Comparison of ENCODE assay signal across 30 mouse cellular contexts in genomic region chr4:63590538-63590937, GRCm38 (mm10). TPM values are rescaled to one million over a fixed set of nuclear protein-coding genes. Genes with fewer than 3 reads are reported as not detected.
A peak's percentile ranks its signal among the peaks of the same experiment; 100 is the strongest.
DNase-seq lines count a peak whose midpoint lies in the region; ATAC-seq and TF ChIP-seq lines count a peak whose summit lies in the region.
"Had no signal": no experiment of that assay in that cellular context is flagged by ENCODE, and none has a peak within 500 bp of the region (broad histone marks: within the 10 kb centered on the region; RNA-seq: fewer than 3 reads in every experiment).

No protein-coding gene starts in this region.

- H3K4me2 ChIP-seq in CH12.LX (ENCODE audit: insufficient read depth, low read depth, poor library complexity, severe bottlenecking) = peak overlapping the region; percentile 84
- no peak overlapping the region for H3K4me2 ChIP-seq in midbrain, embryonic 14.5 days (ENCODE audit: low read length)
- H3K4me2 ChIP-seq: embryonic facial prominence, embryonic 15.5 days; hindbrain, embryonic 12.5 days; intestine, embryonic 15.5 days had no signal

- WGBS in midbrain, embryonic 14.5 days = 94% methylated on average over 4 of the region's 4 CpGs

- peak; percentile 65; the same call in 1 of the 2 replicates for TF ChIP-seq EP300 in CH12.LX (IDR thresholded peaks at IDR 0.05; ENCODE audit: low read length)

- TF ChIP-seq RAD21 in CH12.LX (IDR thresholded peaks at IDR 0.05; ENCODE audit: low read depth, low read length) = no peak

- H3K4me3 ChIP-seq in CH12.LX (replicated peaks in 1 of 3; ENCODE audit: low read depth in 2 of 3, low read length in 2 of 3, poor library complexity in 1 of 3) = no peak overlapping the region
- no peak overlapping the region for H3K4me3 ChIP-seq in midbrain, embryonic 14.5 days (replicated peaks; ENCODE audit: low read depth, low read length)
- H3K4me3 ChIP-seq: embryonic facial prominence, embryonic 15.5 days; erythroblast, embryonic 14.5 days; forebrain, embryonic 10.5 days; hindbrain, embryonic 12.5 days; intestine, embryonic 15.5 days had no signal

- H3K27me3 ChIP-seq in CH12.LX (replicated peaks) = no peaks in the 10 kb centered on the region
- H3K27me3 ChIP-seq in midbrain, embryonic 14.5 days (ENCODE audit: control insufficient read depth, insufficient read depth, low read length) = no peaks in the 10 kb centered on the region
- H3K27me3 ChIP-seq: embryonic facial prominence, embryonic 15.5 days; hindbrain, embryonic 12.5 days; intestine, embryonic 15.5 days; Patski had no signal

- no peaks in the 10 kb centered on the region; the same call in 1 of the 2 replicates for H3K79me2 ChIP-seq in CH12.LX (replicated peaks; ENCODE audit: control insufficient read depth, extremely low read depth, insufficient read depth, poor library complexity, severe bottlenecking)

- intact Hi-C loops in left cerebral cortex, postnatal 36 days (cut with DNase I) = no loop called here

- no peaks in the 10 kb centered on the region for H3K9me3 ChIP-seq in CH12.LX (replicated peaks; ENCODE audit: low read length)
- H3K9me3 ChIP-seq in midbrain, embryonic 14.5 days (ENCODE audit: control insufficient read depth, low read length) = no peaks in the 10 kb centered on the region
- H3K9me3 ChIP-seq: embryonic facial prominence, embryonic 15.5 days; forebrain, embryonic 10.5 days; hindbrain, embryonic 12.5 days; intestine, embryonic 15.5 days had no signal

- ATAC-seq in granulocyte monocyte progenitor cell, adult 5-6 weeks (replicated peaks; ENCODE audit: poor library complexity, severe bottlenecking) = peak; percentile 30
- peak; percentile 21; the same call in 1 of the 2 replicates for ATAC-seq in megakaryocyte, adult 5-6 weeks (ENCODE audit: poor library complexity, severe bottlenecking)
- ATAC-seq in midbrain, embryonic 14.5 days (ENCODE audit: low FRiP score, low TSS enrichment) = no peak
- ATAC-seq: forebrain, embryonic 14.5 days; hindbrain, embryonic 16.5 days; intestine, embryonic 15.5 days; Patski had no signal

- DNase-seq in CD4-positive helper T cell, adult 2 months (ENCODE audit: low read depth, low spot score) = peak; percentile 23
- no peak for DNase-seq in CH12.LX (ENCODE audit: extremely low read depth)
- no peak for DNase-seq in left cerebral cortex, postnatal 36 days (ENCODE audit: low spot score in 2 of 2)
- DNase-seq in kidney, postnatal 14 days = no peak
- no peak for DNase-seq in midbrain, embryonic 14.5 days
- DNase-seq in right cerebral cortex, postnatal 14 days = no peak
- DNase-seq: adrenal gland, adult 2 months; adrenal gland, postnatal 25 days; cerebellum, adult 2 months; cerebellum, postnatal 10 days; embryo, embryonic 11 days; gastrocnemius, postnatal 14 days; heart, postnatal 10 days; heart, postnatal 4 days had no signal

- H3K27ac ChIP-seq in CH12.LX (ENCODE audit: insufficient read depth, low read depth) = no peak overlapping the region
- H3K27ac ChIP-seq in midbrain, embryonic 14.5 days (replicated peaks; ENCODE audit: low read depth, low read length) = no peak overlapping the region
- H3K27ac ChIP-seq: embryonic facial prominence, embryonic 15.5 days; forebrain, embryonic 10.5 days; hindbrain, embryonic 12.5 days; intestine, embryonic 15.5 days had no signal

- in situ Hi-C loops in CH12.LX (cut with MboI; ENCODE audit: low pct_ligation_motif_present, low pct_unique_long_range_greater_than_20kb, low sequenced_read_pairs) = no loop called here

- no peak for TF ChIP-seq CTCF in CH12.LX (conservative IDR thresholded peaks at IDR 0.05 in 1 of 2, IDR thresholded peaks at IDR 0.05 in 1 of 2; ENCODE audit: low read depth in 2 of 2, low read length in 2 of 2)

- H3K36me3 ChIP-seq in CH12.LX (replicated peaks in 1 of 2; ENCODE audit: control insufficient read depth in 1 of 2, insufficient read depth in 1 of 2, low read length in 1 of 2) = peaks cover 0 to 14% of the 10 kb centered on the region in 2 experiments
- no peaks in the 10 kb centered on the region for H3K36me3 ChIP-seq in midbrain, embryonic 14.5 days (ENCODE audit: control insufficient read depth, insufficient read depth, low read length)
- H3K36me3 ChIP-seq: embryonic facial prominence, embryonic 15.5 days; forebrain, embryonic 10.5 days; hindbrain, embryonic 12.5 days; intestine, embryonic 15.5 days had no signal

- peaks cover 5 to 47% of the 10 kb centered on the region in 2 experiments; a peak in 3 of 4 replicates for H3K4me1 ChIP-seq in CH12.LX (ENCODE audit: control insufficient read depth in 1 of 2, insufficient read depth in 2 of 2)
- no peaks in the 10 kb centered on the region for H3K4me1 ChIP-seq in midbrain, embryonic 14.5 days (ENCODE audit: control insufficient read depth, insufficient read depth, low read length)
- H3K4me1 ChIP-seq: embryonic facial prominence, embryonic 15.5 days; forebrain, embryonic 10.5 days; hindbrain, embryonic 12.5 days had no signal

- dilution Hi-C loops in CH12.LX (cut with MboI; ENCODE audit: extremely low pct_ligation_motif_present, extremely low pct_unique_long_range_greater_than_20kb, low sequenced_read_pairs) = no loop called here

- no peak overlapping the region for H3K9ac ChIP-seq in CH12.LX (ENCODE audit: insufficient read depth, low read depth)
- no peak overlapping the region for H3K9ac ChIP-seq in midbrain, embryonic 14.5 days (replicated peaks; ENCODE audit: low read length)
- H3K9ac ChIP-seq: embryonic facial prominence, embryonic 15.5 days; hindbrain, embryonic 12.5 days; intestine, embryonic 15.5 days had no signal

- TF ChIP-seq POLR2A in CH12.LX (IDR thresholded peaks at IDR 0.05; ENCODE audit: low read depth, low read length) = no peak

TF ChIP-seq in CH12.LX, 34 proteins besides CTCF, POLR2A, EP300 and RAD21 (continues in another document):
- TF ChIP-seq ZC3H11A (IDR thresholded peaks at IDR 0.05; ENCODE audit: low read depth, low read length) (no peak), SIN3A (IDR thresholded peaks at IDR 0.05; ENCODE audit: low read length) (0 out of 2 replicates have a peak, but pooled peaks have one; percentile 23), E2F4 (IDR thresholded peaks at IDR 0.05; ENCODE audit: insufficient replicate concordance, low read depth, low read length) (no peak), MEF2A (IDR thresholded peaks at IDR 0.05; ENCODE audit: borderline replicate concordance, low read depth, low read length) (no peak), IRF4 (IDR thresholded peaks at IDR 0.05; ENCODE audit: low read depth, low read length) (0 out of 2 replicates have a peak, but pooled peaks have one; percentile 42), UBTF (IDR thresholded peaks at IDR 0.05; ENCODE audit: low read depth, low read length) (no peak), POLR2AphosphoS2 (IDR thresholded peaks at IDR 0.05; ENCODE audit: low read depth, low read length) (no peak), MAFK (IDR thresholded peaks at IDR 0.05; ENCODE audit: insufficient replicate concordance, low read length) (no peak), PAX5 (IDR thresholded peaks at IDR 0.05; ENCODE audit: low read length) (no peak), CHD1 (IDR thresholded peaks at IDR 0.05; ENCODE audit: low read depth, low read length) (no peak), JUND (conservative IDR thresholded peaks at IDR 0.05; ENCODE audit: low read depth, low read length) (peak; percentile 57; the same call in 1 of the 2 replicates), ETS1 (conservative IDR thresholded peaks at IDR 0.05; ENCODE audit: low read depth, low read length) (peak; percentile 47; the same call in 1 of the 2 replicates), BHLHE40 (IDR thresholded peaks at IDR 0.05; ENCODE audit: low read depth, low read length) (peak; percentile 32; the same call in 1 of the 2 replicates)

RNA-seq across cellular contexts. Expression of gene Gm11213, which starts 14.5 kb away (rescaled TPM):
- not detected in 2 replicates for total RNA-seq in CH12.LX (2012; rRNA removed)
- not detected in 2 replicates for total RNA-seq in CH12.LX (2014; rRNA removed)
- not detected in 2 replicates for polyA plus RNA-seq in CH12.LX (2012; ENCODE audit: insufficient read length, low read depth)
- not detected in 2 replicates for total RNA-seq in granulocyte monocyte progenitor cell, adult 5-6 weeks (2014; fragmentation: Nextera tagmentation)
- not detected in 2 replicates for total RNA-seq in granulocyte monocyte progenitor cell, adult 5-6 weeks (2017)
- not detected in 2 replicates for total RNA-seq in megakaryocyte, adult 5-6 weeks (2015)
- total RNA-seq in megakaryocyte, adult 5-6 weeks (2017) = not detected in 2 replicates
- total RNA-seq in left cerebral cortex, postnatal 36 days (2021) = not detected
- not detected in 2 replicates for polyA plus RNA-seq in midbrain, embryonic 14.5 days (2014; fragmentation: Nextera tagmentation; extraction: Ambion mirVana)
- total RNA-seq: adrenal gland, adult 2 months; adrenal gland, postnatal 25 days; gastrocnemius, adult 18-20 months; gastrocnemius, postnatal 14 days; heart, postnatal 10 days; heart, postnatal 4 days; MEL had no signal
- polyA plus RNA-seq: adrenal gland, adult 2 months; C2C12; cerebellum, adult 2 months; embryonic facial prominence, embryonic 11.5 days; embryonic facial prominence, embryonic 15.5 days; erythroblast, embryonic 14.5 days; forebrain, embryonic 10.5 days; forebrain, embryonic 14.5 days; gonadal fat pad, adult 2 months; heart, embryonic 14.5 days; hindbrain, embryonic 12.5 days; hindbrain, embryonic 16.5 days; intestine, embryonic 15.5 days; Patski had no signal

RNA-seq across cellular contexts. Expression of gene Tex48, which starts 31.7 kb away (rescaled TPM):
- total RNA-seq in CH12.LX (2012; rRNA removed) = not detected in 2 replicates
- total RNA-seq in CH12.LX (2014; rRNA removed) = not detected in 2 replicates
- polyA plus RNA-seq in CH12.LX (2012; ENCODE audit: insufficient read length, low read depth) = not detected in 2 replicates
- total RNA-seq in granulocyte monocyte progenitor cell, adult 5-6 weeks (2014; fragmentation: Nextera tagmentation) = not detected in 2 replicates
- total RNA-seq in granulocyte monocyte progenitor cell, adult 5-6 weeks (2017) = not detected in 2 replicates
- not detected in 2 replicates for total RNA-seq in megakaryocyte, adult 5-6 weeks (2015)
- not detected in 2 replicates for total RNA-seq in megakaryocyte, adult 5-6 weeks (2017)
- total RNA-seq in left cerebral cortex, postnatal 36 days (2021) = not detected
- polyA plus RNA-seq in midbrain, embryonic 14.5 days (2014; fragmentation: Nextera tagmentation; extraction: Ambion mirVana) = not detected in 2 replicates
- total RNA-seq: adrenal gland, adult 2 months; adrenal gland, postnatal 25 days; gastrocnemius, adult 18-20 months; gastrocnemius, postnatal 14 days; heart, postnatal 10 days; heart, postnatal 4 days; MEL had no signal
- polyA plus RNA-seq: adrenal gland, adult 2 months; C2C12; cerebellum, adult 2 months; embryonic facial prominence, embryonic 11.5 days; embryonic facial prominence, embryonic 15.5 days; erythroblast, embryonic 14.5 days; forebrain, embryonic 10.5 days; forebrain, embryonic 14.5 days; heart, embryonic 14.5 days; hindbrain, embryonic 12.5 days; hindbrain, embryonic 16.5 days; intestine, embryonic 15.5 days; Patski had no signal

RNA-seq across cellular contexts. Expression of gene Tmem268, which starts 32.0 kb away (rescaled TPM):
- total RNA-seq in CH12.LX (2012; rRNA removed) = 9.4 TPM in 2 replicates
- total RNA-seq in CH12.LX (2014; rRNA removed) = 8.3 and 9.9 TPM in 2 replicates
- 10.5 and 11.1 TPM in 2 replicates for polyA plus RNA-seq in CH12.LX (2012; ENCODE audit: insufficient read length, low read depth)
- 6.5 and 6.6 TPM in 2 replicates for total RNA-seq in granulocyte monocyte progenitor cell, adult 5-6 weeks (2014; fragmentation: Nextera tagmentation)
- total RNA-seq in granulocyte monocyte progenitor cell, adult 5-6 weeks (2017) = 14.6 and 16.7 TPM in 2 replicates
- 22.4 and 24.3 TPM in 2 replicates for total RNA-seq in megakaryocyte, adult 5-6 weeks (2015)
- 43.5 and 58.0 TPM in 2 replicates for total RNA-seq in megakaryocyte, adult 5-6 weeks (2017)
- 10 to 100 TPM; 14.0 to 14.6 TPM for total RNA-seq in left cerebral cortex, postnatal 36 days (2021)
- polyA plus RNA-seq in midbrain, embryonic 14.5 days (2014; fragmentation: Nextera tagmentation; extraction: Ambion mirVana) = 3.7 and 4.0 TPM in 2 replicates

RNA-seq across cellular contexts. Expression of gene Atp6v1g1, which starts 46.0 kb away (rescaled TPM):
- 70.4 and 78.7 TPM in 2 replicates for total RNA-seq in CH12.LX (2012; rRNA removed)
- 143 and 154 TPM in 2 replicates for total RNA-seq in CH12.LX (2014; rRNA removed)
- polyA plus RNA-seq in CH12.LX (2012; ENCODE audit: insufficient read length, low read depth) = 95.1 and 111 TPM in 2 replicates
- 97.1 and 115 TPM in 2 replicates for total RNA-seq in granulocyte monocyte progenitor cell, adult 5-6 weeks (2014; fragmentation: Nextera tagmentation)
- total RNA-seq in granulocyte monocyte progenitor cell, adult 5-6 weeks (2017) = 72.3 and 98.9 TPM in 2 replicates
- total RNA-seq in megakaryocyte, adult 5-6 weeks (2015) = 197 and 229 TPM in 2 replicates
- 111 and 159 TPM in 2 replicates for total RNA-seq in megakaryocyte, adult 5-6 weeks (2017)
- 100 to 1,000 TPM; 133 to 150 TPM for total RNA-seq in left cerebral cortex, postnatal 36 days (2021)
- polyA plus RNA-seq in midbrain, embryonic 14.5 days (2014; fragmentation: Nextera tagmentation; extraction: Ambion mirVana) = 451 and 485 TPM in 2 replicates
